Comparison of ENCODE assay signal across 17 mouse cellular contexts in the genomic region with DNA sequence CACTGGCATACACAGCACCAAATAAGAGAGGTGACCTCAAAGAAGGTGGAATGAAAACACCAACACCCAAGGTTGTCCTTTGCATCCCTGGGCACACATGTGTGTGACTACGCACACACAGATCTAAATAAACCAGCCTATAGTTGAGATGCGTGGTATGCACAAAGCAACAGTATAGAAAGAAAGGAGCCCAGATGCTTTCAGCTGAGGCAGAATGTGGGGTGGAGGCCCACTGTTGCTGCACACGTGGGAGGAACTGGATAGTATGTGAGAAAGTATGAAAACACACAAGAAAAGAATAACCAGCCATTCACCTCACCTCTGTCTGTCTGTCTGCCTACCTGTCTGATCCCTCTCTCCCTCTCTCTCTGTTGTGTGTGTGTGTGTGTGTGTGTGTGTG.
"Had no signal": no experiment of that assay in that cellular context is flagged by ENCODE, and none has a peak within 500 bp of the region (broad histone marks: within the 10 kb centered on the region; RNA-seq: fewer than 3 reads in every experiment).

No protein-coding gene starts in this region.

- ATAC-seq: liver, embryonic 12.5 days; liver, postnatal 0 days; lung, postnatal 0 days; midbrain, embryonic 13.5 days; midbrain, embryonic 15.5 days; midbrain, embryonic 16.5 days had no signal

- DNase-seq: left cerebral cortex, postnatal 4 days; liver; liver, embryonic 13.5 days; liver, postnatal 0 days; lung, adult 18-20 months; lung, adult 2 months; lung, embryonic 14.5 days; lung, postnatal 10 days; lung, postnatal 14 days; lung, postnatal 36 days; lung, postnatal 4 days; midbrain, embryonic 14.5 days had no signal
